Mouse (Mus musculus): Measurements from ENCODE around the gene Mrpl32. TPM values are rescaled to one million over a fixed set of nuclear protein-coding genes. Genes with fewer than 3 reads are reported as not detected.
A peak's percentile ranks its signal among the peaks of the same experiment; 100 is the strongest.

The Mrpl32 gene
- 5.3 and 6.9 TPM in 2 replicates for polyA plus RNA-seq (2012; rRNA removed)

DNA sequence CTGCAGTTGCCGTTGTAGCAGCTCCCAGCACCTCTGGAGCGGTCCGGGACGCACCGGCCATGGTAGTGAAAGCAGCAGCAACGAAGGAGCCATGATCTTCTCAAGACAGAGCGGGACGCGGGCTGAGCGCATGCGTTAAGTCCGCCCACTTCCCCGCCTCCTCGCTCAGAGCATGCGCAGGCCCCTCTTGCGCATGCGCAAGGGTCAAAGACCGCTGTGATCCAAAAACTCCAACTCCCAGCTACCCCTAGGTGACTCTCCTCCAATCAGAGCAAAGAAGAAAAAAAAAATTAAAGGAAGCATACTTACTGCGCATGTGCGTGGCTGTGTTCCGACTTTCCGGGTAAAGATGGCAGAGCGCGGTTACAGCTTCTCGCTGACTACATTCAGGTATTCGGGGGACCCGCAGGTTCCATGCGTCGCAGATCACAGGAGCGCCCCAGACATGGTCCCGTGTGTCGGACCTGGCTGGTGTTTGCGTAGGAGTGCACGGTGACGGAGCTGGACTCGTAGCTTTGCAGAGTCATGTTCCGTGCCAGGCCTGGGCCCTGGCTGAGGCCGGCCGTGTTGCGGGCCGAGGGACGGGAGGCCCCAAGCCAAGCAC is at the start of gene Mrpl32, which contains the start of gene Psma2:
Gene Mrpl32, minus strand, starts transcription at position 240 of the 604 bp plus-strand sequence.
Gene Psma2, plus strand, starts transcription at position 315 of the 604 bp plus-strand sequence.
- WGBS: under 1% methylated on average over 42 of the region's 42 CpGs

DNA sequence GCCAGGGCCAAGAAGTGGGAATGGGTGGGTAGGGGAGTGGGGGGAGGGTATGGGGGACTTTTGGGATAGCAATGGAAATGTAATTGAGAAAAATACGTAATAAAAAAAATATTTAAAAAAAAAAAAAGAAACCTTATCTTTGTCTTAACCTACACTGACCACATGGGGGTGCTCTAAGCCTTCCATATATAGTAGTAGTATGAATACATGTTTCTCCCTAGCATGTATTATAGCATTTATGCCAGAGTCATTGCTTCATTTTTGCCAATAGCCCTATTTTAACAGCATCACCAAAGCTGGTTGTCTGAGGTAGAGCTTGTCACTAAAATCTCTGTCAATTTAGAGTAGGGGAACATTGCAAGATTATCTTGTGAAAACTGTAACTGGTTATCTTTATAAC is 36.3 kb upstream of the Mrpl32 start:
- WGBS: 17% methylated on average over 1 of the region's 1 CpGs
- DNase-seq (ENCODE audit: low read depth, low spot score): no peak

More for the DNA sequence above, at the start of gene Mrpl32, which contains the start of gene Psma2:
- peak; percentile 94 for DNase-seq (ENCODE audit: low read depth, low spot score)

GRCm38 (mm10) chr13:14639998-14640397 is 27.0 kb upstream of the Mrpl32 start:
- DNase-seq (ENCODE audit: low read depth, low spot score): no peak
- 20% methylated on average over 1 of the region's 1 CpGs for WGBS

DNA sequence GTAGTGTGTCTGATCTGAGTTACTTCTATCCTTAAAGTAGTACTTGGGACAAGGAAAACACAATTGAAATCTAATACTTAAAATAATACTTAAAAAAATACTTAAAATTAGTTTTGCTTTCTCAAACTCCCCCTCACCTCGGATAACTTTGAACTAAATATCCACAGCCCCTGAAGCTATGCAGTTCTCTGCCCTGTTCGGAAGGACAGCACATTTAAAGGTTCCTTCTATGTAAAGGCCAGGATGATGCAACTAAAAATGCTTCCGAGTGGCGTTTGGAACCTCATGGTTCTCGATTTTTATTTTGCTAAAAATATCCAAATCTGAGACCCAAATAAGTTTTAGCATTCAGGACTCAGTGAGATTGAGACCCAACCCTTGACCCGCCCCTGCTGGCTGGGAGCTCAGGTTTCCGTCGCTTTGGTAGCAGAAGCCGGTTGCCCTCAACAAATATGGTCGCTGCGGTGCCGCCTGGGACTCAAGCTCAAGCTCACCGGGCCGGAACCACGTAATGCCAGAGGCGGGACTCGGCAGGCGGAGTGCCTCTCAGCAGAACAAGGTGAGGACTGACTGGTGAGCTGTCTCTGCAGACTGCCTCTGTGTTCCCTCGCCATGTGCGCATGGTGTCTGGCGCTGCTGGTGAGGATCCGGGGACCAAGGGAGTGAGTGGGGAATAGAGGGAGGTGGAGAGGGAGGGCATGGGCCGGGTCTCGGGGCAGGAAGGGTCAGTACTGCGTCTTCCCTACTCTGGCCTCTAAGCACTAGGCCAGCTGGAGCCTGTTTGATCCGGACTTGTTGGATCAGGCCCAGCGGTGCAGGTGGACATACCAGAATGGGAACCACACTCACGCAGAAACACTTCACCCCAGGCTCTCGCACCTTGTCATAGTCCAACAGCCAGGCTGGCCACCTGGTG is 17.0 kb upstream of the Mrpl32 start, which contains the start of gene AW209491:
Gene AW209491, plus strand, starts transcription at position 429 of the 916 bp plus-strand sequence.
- WGBS: 1% methylated on average over 29 of the region's 29 CpGs
- peak; percentile 90 for DNase-seq (ENCODE audit: low read depth, low spot score)

- WGBS: 11% methylated on average over 2 of the region's 2 CpGs
- DNase-seq (ENCODE audit: low read depth, low spot score): peak; percentile 42
Observed at GRCm38 (mm10) chr13:14618724-14619123, 5.8 kb upstream of the Mrpl32 start.

- WGBS: 0% methylated on average over 9 of the region's 9 CpGs
- no peak for DNase-seq (ENCODE audit: low read depth, low spot score)
Observed at GRCm38 (mm10) chr13:14613553-14613952, 588 bp upstream of the Mrpl32 start.

GRCm38 (mm10) chr13:14612463-14612862 is 502 bp downstream of the Mrpl32 start:
- WGBS: 4% methylated on average over 10 of the region's 10 CpGs
- DNase-seq (ENCODE audit: low read depth, low spot score): no peak

DNA sequence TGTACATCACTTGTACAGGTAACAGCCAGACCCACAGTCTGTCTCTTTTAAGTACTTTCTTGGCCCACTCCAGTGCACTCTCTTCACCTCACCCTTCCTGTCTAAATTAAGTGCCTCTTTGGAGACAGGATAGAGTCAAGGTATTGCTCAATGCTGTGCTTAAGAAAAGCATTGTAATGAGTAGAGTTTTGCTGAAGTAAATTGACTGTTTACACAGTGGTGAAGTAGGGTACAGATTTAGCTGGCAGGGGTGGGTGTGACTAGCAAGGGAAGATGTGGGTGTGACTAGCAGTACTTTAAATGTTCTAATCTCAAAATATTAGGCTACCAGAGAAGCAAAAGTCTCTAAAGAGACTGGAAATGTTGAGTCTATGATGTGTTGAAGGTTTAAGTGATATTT is 5.3 kb downstream of the Mrpl32 start:
- no peak for DNase-seq (ENCODE audit: low read depth, low spot score)

DNA sequence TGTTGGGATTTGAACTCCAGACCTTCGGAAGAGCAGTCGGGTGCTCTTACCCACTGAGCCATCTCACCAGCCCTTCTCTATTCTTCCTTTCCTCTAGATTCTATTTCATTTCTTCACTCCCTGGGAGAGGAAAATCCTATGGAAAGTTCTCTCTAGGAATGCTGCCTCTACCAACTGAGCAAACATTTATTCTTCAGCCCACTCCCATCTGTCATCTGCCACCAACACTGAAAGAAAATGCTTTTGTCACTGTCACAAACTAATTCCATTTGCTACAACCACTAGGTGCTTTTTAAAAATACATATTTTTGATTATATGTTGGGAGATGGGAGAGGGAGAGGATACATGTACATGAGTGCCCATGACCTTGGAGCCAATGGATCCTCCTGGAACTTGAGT is 10.2 kb downstream of the Mrpl32 start:
- 87% methylated on average over 2 of the region's 2 CpGs for WGBS
- no peak for DNase-seq (ENCODE audit: low read depth, low spot score)

- no peak for DNase-seq (ENCODE audit: low read depth, low spot score)
- 75% methylated on average over 3 of the region's 3 CpGs for WGBS
Observed at GRCm38 (mm10) chr13:14580392-14580791, 32.6 kb downstream of the Mrpl32 start.

- DNase-seq (ENCODE audit: low read depth, low spot score): no peak
Observed at GRCm38 (mm10) chr13:14574128-14574527, 38.8 kb downstream of the Mrpl32 start.

GRCm38 (mm10) chr13:14561336-14561735 is 51.6 kb downstream of the Mrpl32 start:
- 77% methylated on average over 1 of the region's 1 CpGs for WGBS
- no peak for DNase-seq (ENCODE audit: low read depth, low spot score)

Other genes with a start within 250 kb of the Mrpl32 start
- gene Hecw1, start 89.9 kb downstream of the Mrpl32 start, polyA plus RNA-seq (2012; rRNA removed): 0.02 and 0.03 TPM in 2 replicates
- 51.1 and 51.7 TPM in 2 replicates for gene Psma2, start 75 bp upstream of the Mrpl32 start, polyA plus RNA-seq (2012; rRNA removed)
- gene AW209491, start 17.0 kb upstream of the Mrpl32 start, polyA plus RNA-seq (2012; rRNA removed): 3.5 and 4.6 TPM in 2 replicates

Data from large intestine, adult 2 months (tissue).